Mouse (Mus musculus) kidney, postnatal 4 days (tissue): ENCODE measurements around the gene Iqcf3.

Source experiments
- DNase-seq, 2 experiments: peaks; one replicate each; pipeline ENCODE4 v3.0.0; 2021; ENCODE audit warnings: mixed read lengths in 2 of 2

Gene Iqcf3

DNA sequence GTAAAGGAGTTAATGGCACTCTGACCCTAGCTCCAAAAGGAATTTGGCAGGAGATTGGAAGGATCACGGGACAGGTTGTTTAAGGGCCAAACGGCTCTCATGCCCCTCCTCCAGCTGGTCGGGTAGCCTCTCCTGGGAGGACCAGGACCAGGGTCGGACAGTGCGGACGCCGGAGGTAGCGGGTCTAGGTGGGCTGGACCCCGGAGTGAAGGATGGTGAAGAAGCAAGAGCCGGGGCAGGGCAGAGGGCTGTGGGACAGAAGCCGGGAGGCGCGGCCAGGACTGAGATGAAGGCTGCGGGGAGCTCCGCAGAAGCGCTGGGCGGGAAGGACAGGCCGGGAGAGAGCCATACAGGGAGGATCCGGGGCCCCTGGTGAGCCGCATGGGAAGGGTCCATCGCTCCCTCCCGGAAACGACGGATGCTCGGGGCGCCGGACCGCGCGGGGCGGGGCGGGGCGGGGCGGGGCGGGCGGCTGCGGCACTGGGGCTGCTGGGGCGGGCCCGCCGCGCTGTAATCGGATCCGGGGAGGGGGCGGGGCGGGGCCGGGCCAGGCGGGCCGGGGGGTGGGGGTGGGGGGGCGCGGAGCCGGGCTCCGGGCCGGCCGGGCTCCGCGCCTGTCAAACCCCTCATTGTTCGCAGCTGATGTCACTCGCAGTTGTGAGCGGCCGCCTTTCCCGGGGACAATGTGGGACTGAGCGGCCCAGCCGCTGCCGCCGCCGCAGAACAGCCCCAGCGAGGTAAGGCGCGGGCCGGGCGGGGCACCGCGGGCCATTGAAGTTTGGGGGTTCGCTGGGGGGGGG is 108.0 kb downstream of the Iqcf3 start, which contains the start of gene Pcbp4:
Pcbp4 (plus strand) TSS at position 21 of the 800 bp plus-strand sequence.
- peak; percentile 77 to 84 for DNase-seq
